Mouse (Mus musculus) forebrain, postnatal 0 days (tissue): ENCODE measurements around the gene Megf6. TPM values are rescaled to one million over a fixed set of nuclear protein-coding genes. Genes with fewer than 3 reads are reported as not detected.
A peak's percentile ranks its signal among the peaks of the same experiment; 100 is the strongest.

Source experiments
- ATAC-seq: fragments of 200-750 bp; cut with Nextera tagmentation; 2 replicates; pipeline ENCODE4 v1.8.0; 2017; ENCODE audit warnings: mild to moderate bottlenecking, moderate library complexity
- DNase-seq: peaks from one replicate; pipeline ENCODE4 v3.0.0-alpha.2; 2015
- H3K27ac ChIP-seq: fragments of 300-500 bp; sonication (generic); 2 replicates; pipeline ENCODE4 v1.5.1; 2014; ENCODE audit warnings: low read depth, mild to moderate bottlenecking, antibody characterized with exemption, low read length, moderate library complexity, mixed read lengths
- H3K27me3 ChIP-seq: fragments of 300-500 bp; sonication (generic); 2 replicates; pipeline ENCODE4 v1.6.1; 2014; ENCODE audit warnings: mild to moderate bottlenecking, low read length, mixed read lengths; ENCODE audit not compliant: insufficient read depth
- H3K36me3 ChIP-seq: fragments of 300-500 bp; sonication (generic); 2 replicates; pipeline ENCODE4 v1.6.1; 2014; ENCODE audit warnings: mild to moderate bottlenecking, moderate library complexity; ENCODE audit not compliant: insufficient read depth
- H3K4me1 ChIP-seq: fragments of 300-500 bp; sonication (generic); 2 replicates; pipeline ENCODE4 v1.6.1; 2014; ENCODE audit warnings: antibody characterized with exemption; ENCODE audit not compliant: insufficient read depth
- H3K4me2 ChIP-seq: fragments of 300-500 bp; sonication (generic); 2 replicates; pipeline ENCODE4 v1.6.1; 2014; ENCODE audit warnings: low read depth, mild to moderate bottlenecking, moderate library complexity
- H3K4me3 ChIP-seq: fragments of 300-500 bp; sonication (generic); 2 replicates; pipeline ENCODE4 v1.5.1; 2014; ENCODE audit warnings: low read depth, low read length, mixed read lengths
- H3K9ac ChIP-seq: fragments of 300-500 bp; sonication (generic); 2 replicates; pipeline ENCODE4 v1.6.1; 2014; ENCODE audit warnings: mild to moderate bottlenecking
- H3K9me3 ChIP-seq: fragments of 300-500 bp; sonication (generic); 2 replicates; pipeline ENCODE4 v1.6.1; 2016; ENCODE audit warnings: low read length
- CTCF ChIP-seq: sonication (generic); IDR thresholded peaks from 2 replicates; pipeline ENCODE4 v1.5.1; 2016; ENCODE audit warnings: antibody characterized with exemption, control low read depth, low read depth
- WGBS: fragments of 180-500 bp; shearing (Covaris S2); extraction: QIAGEN DNeasy Blood & Tissue Kit; methylation state at CpG from one replicate; pipeline ENCODE4 v1.1.7; 2014; 5-methylcytosine and 5-hydroxymethylcytosine counted together
- polyA plus RNA-seq: library from polyadenylated mRNA; unstranded; fragments of >200 nt; fragmentation: Nextera tagmentation; extraction: Ambion mirVana; gene quantifications from 2 replicates; pipeline ENCODE4 v1.2.1, GENCODE M21; 2015
- total RNA-seq: library from RNA; depleted of rRNA; stranded (reverse); fragments of >200 nt; gene quantifications from 2 replicates; pipeline ENCODE4 v1.2.3, GENCODE M21; 2014; rRNA removed

Megf6 gene
- total RNA-seq = 22.2 and 36.5 TPM in 2 replicates
- polyA plus RNA-seq = 5.6 and 7.7 TPM in 2 replicates

GRCm38 (mm10) chr4:154170506-154171150 lies at the start of gene Megf6:
TSS of gene Megf6 (plus strand) at chr4:154170730.
- H3K4me2 ChIP-seq = peak within 1 kb of the TSS; percentile 75
- no peak within 1 kb of the TSS for H3K27ac ChIP-seq
- H3K4me3 ChIP-seq = peak within 1 kb of the TSS; percentile 45
- TF ChIP-seq CTCF = no peak
- no peaks in the 10 kb centered on the region for H3K9me3 ChIP-seq
- H3K36me3 ChIP-seq = no peaks in the 10 kb centered on the region
- peaks cover 14% of the 10 kb centered on the region for H3K27me3 ChIP-seq
- peak; percentile 65 for ATAC-seq
- H3K4me1 ChIP-seq = no peaks in the 10 kb centered on the region
- DNase-seq = peak; percentile 14
- H3K9ac ChIP-seq = 0 out of 2 replicates have a peak within 1 kb of the TSS, but pooled peaks have one; percentile 10
- WGBS = 2% methylated on average over 47 of the region's 61 CpGs

GRCm38 (mm10) chr4:154121800-154122199 lies 48.7 kb upstream of the Megf6 start:
- Histone ChIP-seq H3K27ac (no peak overlapping the region), H3K4me3 (no peak overlapping the region), H3K36me3 (no peaks in the 10 kb centered on the region), H3K4me1 (no peaks in the 10 kb centered on the region), H3K4me2 (no peak overlapping the region), H3K9ac (no peak overlapping the region), H3K9me3 (no peaks in the 10 kb centered on the region), H3K27me3 (no peaks in the 10 kb centered on the region)
- 65% methylated on average over 11 of the region's 11 CpGs for WGBS
- no peak for TF ChIP-seq CTCF
- no peak for ATAC-seq
- DNase-seq = no peak

- TF ChIP-seq CTCF = no peak
- Histone ChIP-seq H3K27me3 (no peaks in the 10 kb centered on the region), H3K4me1 (no peaks in the 10 kb centered on the region), H3K9me3 (no peaks in the 10 kb centered on the region), H3K27ac (no peak overlapping the region), H3K4me3 (no peak overlapping the region), H3K9ac (no peak overlapping the region), H3K4me2 (no peak overlapping the region), H3K36me3 (no peaks in the 10 kb centered on the region)
- 71% methylated on average over 7 of the region's 7 CpGs for WGBS
- ATAC-seq (no peak), DNase-seq (no peak)
Measured at GRCm38 (mm10) chr4:154122374-154122773, 48.2 kb upstream of the Megf6 start.

GRCm38 (mm10) chr4:154123553-154123952 lies 47.0 kb upstream of the Megf6 start:
- DNase-seq (no peak), ATAC-seq (no peak)
- Histone ChIP-seq H3K9me3 (no peaks in the 10 kb centered on the region), H3K4me1 (no peaks in the 10 kb centered on the region), H3K27ac (no peak overlapping the region), H3K36me3 (no peaks in the 10 kb centered on the region), H3K9ac (no peak overlapping the region), H3K4me3 (no peak overlapping the region), H3K4me2 (no peak overlapping the region), H3K27me3 (no peaks in the 10 kb centered on the region)
- TF ChIP-seq CTCF = no peak
- WGBS = 78% methylated on average over 6 of the region's 6 CpGs

GRCm38 (mm10) chr4:154125202-154125601 lies 45.3 kb upstream of the Megf6 start:
- Histone ChIP-seq H3K27me3 (no peaks in the 10 kb centered on the region), H3K4me2 (no peak overlapping the region), H3K9ac (no peak overlapping the region), H3K27ac (no peak overlapping the region), H3K9me3 (no peaks in the 10 kb centered on the region), H3K36me3 (no peaks in the 10 kb centered on the region), H3K4me1 (no peaks in the 10 kb centered on the region), H3K4me3 (no peak overlapping the region)
- DNase-seq = no peak
- ATAC-seq = no peak
- no peak for TF ChIP-seq CTCF
- WGBS = 77% methylated on average over 5 of the region's 5 CpGs

GRCm38 (mm10) chr4:154127273-154127672 lies 43.3 kb upstream of the Megf6 start:
- H3K27me3 ChIP-seq = no peaks in the 10 kb centered on the region
- no peaks in the 10 kb centered on the region for H3K9me3 ChIP-seq
- DNase-seq (no peak), ATAC-seq (no peak)
- H3K27ac ChIP-seq = no peak overlapping the region
- H3K4me1 ChIP-seq = no peaks in the 10 kb centered on the region
- WGBS = 78% methylated on average over 3 of the region's 3 CpGs
- H3K4me2 ChIP-seq = no peak overlapping the region
- H3K36me3 ChIP-seq = no peaks in the 10 kb centered on the region
- no peak for TF ChIP-seq CTCF
- H3K9ac ChIP-seq = no peak overlapping the region
- H3K4me3 ChIP-seq = no peak overlapping the region

GRCm38 (mm10) chr4:154129950-154130349 lies 40.6 kb upstream of the Megf6 start:
- H3K4me3 ChIP-seq = no peak overlapping the region
- no peak for DNase-seq
- no peaks in the 10 kb centered on the region for H3K9me3 ChIP-seq
- ATAC-seq = no peak
- no peak overlapping the region for H3K27ac ChIP-seq
- H3K9ac ChIP-seq = no peak overlapping the region
- no peaks in the 10 kb centered on the region for H3K4me1 ChIP-seq
- H3K36me3 ChIP-seq = no peaks in the 10 kb centered on the region
- TF ChIP-seq CTCF = no peak
- H3K27me3 ChIP-seq = no peaks in the 10 kb centered on the region
- H3K4me2 ChIP-seq = no peak overlapping the region
